Mouse (Mus musculus) embryo, embryonic 11 days (tissue): ENCODE results near the gene Gm11146.
A peak's percentile ranks its signal among the peaks of the same experiment; 100 is the strongest.

Source experiments
- DNase-seq: peaks from one replicate; pipeline ENCODE4 v3.0.0-alpha.2; 2015

The Gm11146 gene

GRCm38 (mm10) chr16:77601994-77602393 lies at the start of gene Gm11146:
TSS of gene Gm11146 (minus strand) at chr16:77602094.
- no peak for DNase-seq

GRCm38 (mm10) chr16:77650596-77650995 lies 48.7 kb upstream of the Gm11146 start:
- no peak for DNase-seq

- no peak for DNase-seq
Observed at GRCm38 (mm10) chr16:77649006-77649405, 47.1 kb upstream of the Gm11146 start.

GRCm38 (mm10) chr16:77648181-77648580 lies 46.3 kb upstream of the Gm11146 start:
- no peak for DNase-seq

- no peak for DNase-seq
Observed at GRCm38 (mm10) chr16:77646146-77646545, 44.3 kb upstream of the Gm11146 start.

GRCm38 (mm10) chr16:77644976-77645375 lies 43.1 kb upstream of the Gm11146 start:
- DNase-seq: peak; percentile 40

GRCm38 (mm10) chr16:77643871-77644720 lies 42.2 kb upstream of the Gm11146 start:
- peak; percentile 87 for DNase-seq

GRCm38 (mm10) chr16:77643036-77643870 lies 41.4 kb upstream of the Gm11146 start:
- no peak for DNase-seq

GRCm38 (mm10) chr16:77636497-77636896 lies 34.6 kb upstream of the Gm11146 start:
- DNase-seq: peak; percentile 82

- DNase-seq: no peak
Observed at GRCm38 (mm10) chr16:77632315-77632881, 30.5 kb upstream of the Gm11146 start.

GRCm38 (mm10) chr16:77622681-77623080 lies 20.8 kb upstream of the Gm11146 start:
- no peak for DNase-seq

GRCm38 (mm10) chr16:77602581-77602980 lies 687 bp upstream of the Gm11146 start:
- DNase-seq: no peak

- DNase-seq: no peak
Observed at GRCm38 (mm10) chr16:77598787-77599186, 3.1 kb downstream of the Gm11146 start.

GRCm38 (mm10) chr16:77596556-77596955 lies 5.3 kb downstream of the Gm11146 start:
- no peak for DNase-seq

- DNase-seq: no peak
Observed at GRCm38 (mm10) chr16:77595661-77596060, 6.2 kb downstream of the Gm11146 start.

GRCm38 (mm10) chr16:77594553-77594952 lies 7.3 kb downstream of the Gm11146 start:
- no peak for DNase-seq

GRCm38 (mm10) chr16:77593828-77594421 lies 8.0 kb downstream of the Gm11146 start:
- DNase-seq: peak; percentile 11

GRCm38 (mm10) chr16:77592986-77593385 lies 8.9 kb downstream of the Gm11146 start:
- peak; percentile 17 for DNase-seq

GRCm38 (mm10) chr16:77573036-77573435 lies 28.9 kb downstream of the Gm11146 start:
- DNase-seq: peak; percentile 26

GRCm38 (mm10) chr16:77569457-77569856 lies 32.4 kb downstream of the Gm11146 start:
- DNase-seq: no peak

- no peak for DNase-seq
Observed at GRCm38 (mm10) chr16:77568384-77568783, 33.5 kb downstream of the Gm11146 start.

- DNase-seq: peak; percentile 10
Observed at GRCm38 (mm10) chr16:77562852-77563251, 39.0 kb downstream of the Gm11146 start.
